Mouse (Mus musculus): ENCODE data around the gene Gm47841. TPM values are rescaled to one million over a fixed set of nuclear protein-coding genes. Genes with fewer than 3 reads are reported as not detected.

Gene Gm47841
- total and polyA plus RNA-seq, 2 experiments = not detected

GRCm38 (mm10) chr15:101002466-101002865 is 44.7 kb downstream of the Gm47841 start:
- WGBS = 87% methylated on average over 3 of the region's 3 CpGs
- H3K27me3 ChIP-seq (ENCODE audit: control insufficient read depth, insufficient read depth, low read length) = 0 out of 2 replicates have a peak, but pooled peaks cover 2% of the 10 kb centered on the region
- TF ChIP-seq CTCF (IDR thresholded peaks at IDR 0.05; ENCODE audit: low read depth, low read length) (no peak), POLR2A (IDR thresholded peaks at IDR 0.05; ENCODE audit: extremely low read depth, insufficient read depth, low read length) (no peak)

GRCm38 (mm10) chr15:101001685-101002084 is 45.5 kb downstream of the Gm47841 start:
- Histone ChIP-seq H3K79me2 (ENCODE audit: control insufficient read depth, insufficient read depth, low read length) (no peaks in the 10 kb centered on the region), H3K9ac (ENCODE audit: low read depth, low read length) (no peak overlapping the region), H3K4me3 (ENCODE audit: insufficient read depth, low read depth, low read length) (no peak overlapping the region), H3K36me3 (ENCODE audit: control insufficient read depth, insufficient read depth, low read length) (no peaks in the 10 kb centered on the region), H3K27me3 (ENCODE audit: control insufficient read depth, insufficient read depth, low read length) (0 out of 2 replicates have a peak, but pooled peaks cover 2% of the 10 kb centered on the region), H3K4me1 (ENCODE audit: control insufficient read depth, insufficient read depth, low read length) (no peaks in the 10 kb centered on the region), H3K27ac (replicated peaks; ENCODE audit: insufficient read depth, low read depth, low read length) (no peak overlapping the region)
- TF ChIP-seq CTCF (IDR thresholded peaks at IDR 0.05; ENCODE audit: low read depth, low read length) (no peak), POLR2A (IDR thresholded peaks at IDR 0.05; ENCODE audit: extremely low read depth, insufficient read depth, low read length) (no peak)
- 100% methylated on average over 1 of the region's 1 CpGs for WGBS
- DNase-seq (ENCODE audit: extremely low read depth, low read depth, low spot score) = no peak

More at GRCm38 (mm10) chr15:101002466-101002865, 44.7 kb downstream of the Gm47841 start:
- DNase-seq (ENCODE audit: extremely low read depth, low read depth, low spot score) = no peak
- Histone ChIP-seq H3K9ac (ENCODE audit: low read depth, low read length) (no peak overlapping the region), H3K27ac (replicated peaks; ENCODE audit: insufficient read depth, low read depth, low read length) (no peak overlapping the region), H3K4me1 (ENCODE audit: control insufficient read depth, insufficient read depth, low read length) (no peaks in the 10 kb centered on the region), H3K4me3 (ENCODE audit: insufficient read depth, low read depth, low read length) (no peak overlapping the region), H3K36me3 (ENCODE audit: control insufficient read depth, insufficient read depth, low read length) (no peaks in the 10 kb centered on the region), H3K79me2 (ENCODE audit: control insufficient read depth, insufficient read depth, low read length) (no peaks in the 10 kb centered on the region)

GRCm38 (mm10) chr15:100997090-100997489 is 50.1 kb downstream of the Gm47841 start:
- Histone ChIP-seq H3K36me3 (ENCODE audit: control insufficient read depth, insufficient read depth, low read length) (no peaks in the 10 kb centered on the region), H3K4me3 (ENCODE audit: insufficient read depth, low read depth, low read length) (no peak overlapping the region), H3K27me3 (ENCODE audit: control insufficient read depth, insufficient read depth, low read length) (no peaks in the 10 kb centered on the region), H3K79me2 (ENCODE audit: control insufficient read depth, insufficient read depth, low read length) (no peaks in the 10 kb centered on the region), H3K27ac (replicated peaks; ENCODE audit: insufficient read depth, low read depth, low read length) (no peak overlapping the region), H3K4me1 (ENCODE audit: control insufficient read depth, insufficient read depth, low read length) (no peaks in the 10 kb centered on the region), H3K9ac (ENCODE audit: low read depth, low read length) (no peak overlapping the region)
- peak; percentile 36; the same call in 1 of the 2 replicates for TF ChIP-seq CTCF (IDR thresholded peaks at IDR 0.05; ENCODE audit: low read depth, low read length)
- no peak for TF ChIP-seq POLR2A (IDR thresholded peaks at IDR 0.05; ENCODE audit: extremely low read depth, insufficient read depth, low read length)
- DNase-seq (ENCODE audit: extremely low read depth, low read depth, low spot score) = no peak
- WGBS = 52% methylated on average over 4 of the region's 4 CpGs

Other genes starting within 250 kb of the Gm47841 start
- 1.4 and 3.0 TPM in 2 replicates for gene Scn8a, start 177.5 kb downstream of the Gm47841 start, total RNA-seq (2014; rRNA removed)
- 0.07 and 0.15 TPM in 2 replicates for gene Scn8a, start 177.5 kb downstream of the Gm47841 start, polyA plus RNA-seq (2012; rRNA removed)
- gene Fignl2, start 31.2 kb upstream of the Gm47841 start, total RNA-seq (2014; rRNA removed) = 1.8 and 2.3 TPM in 2 replicates
- 6.4 and 6.9 TPM in 2 replicates for gene Fignl2, start 31.2 kb upstream of the Gm47841 start, polyA plus RNA-seq (2012; rRNA removed)
- not detected in 2 replicates for gene Ankrd33, start 68.4 kb upstream of the Gm47841 start, total RNA-seq (2014; rRNA removed)
- not detected in 2 replicates for gene Ankrd33, start 68.4 kb upstream of the Gm47841 start, polyA plus RNA-seq (2012; rRNA removed)
- 3.0 and 4.4 TPM in 2 replicates for gene Acvrl1, start 81.1 kb upstream of the Gm47841 start, total RNA-seq (2014; rRNA removed)
- 2.3 and 4.0 TPM in 2 replicates for gene Acvrl1, start 81.1 kb upstream of the Gm47841 start, polyA plus RNA-seq (2012; rRNA removed)
- gene Acvr1b, start 126.7 kb upstream of the Gm47841 start, total RNA-seq (2014; rRNA removed) = 4.5 and 5.0 TPM in 2 replicates
- gene Acvr1b, start 126.7 kb upstream of the Gm47841 start, polyA plus RNA-seq (2012; rRNA removed) = 9.4 and 9.6 TPM in 2 replicates
- 0.92 and 1.5 TPM in 2 replicates for gene Grasp, start 176.8 kb upstream of the Gm47841 start, total RNA-seq (2014; rRNA removed)
- gene Grasp, start 176.8 kb upstream of the Gm47841 start, polyA plus RNA-seq (2012; rRNA removed) = 1.2 and 1.5 TPM in 2 replicates
- gene Nr4a1, start 206.9 kb upstream of the Gm47841 start, total RNA-seq (2014; rRNA removed) = 0.18 and 0.60 TPM in 2 replicates
- gene Nr4a1, start 206.9 kb upstream of the Gm47841 start, polyA plus RNA-seq (2012; rRNA removed) = 0.70 and 0.89 TPM in 2 replicates
- 55.3 and 63.2 TPM in 2 replicates for gene Atg101, start 236.9 kb upstream of the Gm47841 start, total RNA-seq (2014; rRNA removed)
- 89.3 and 94.5 TPM in 2 replicates for gene Atg101, start 236.9 kb upstream of the Gm47841 start, polyA plus RNA-seq (2012; rRNA removed)
- gene 6030408B16Rik, start 245.8 kb upstream of the Gm47841 start, total RNA-seq (2014; rRNA removed) = not detected in 2 replicates
- 0.10 TPM in 1 of 2 replicates, not detected in the other for gene 6030408B16Rik, start 245.8 kb upstream of the Gm47841 start, polyA plus RNA-seq (2012; rRNA removed)